Mouse (Mus musculus): Measurements from ENCODE around the gene Naa35.
"Not testable (repeated sequence)": the region's sequence is repeated elsewhere in the genome, so short reads cannot be mapped to it uniquely, and the experiment has no call there.

The Naa35 gene

GRCm38 (mm10) chr13:59584481-59584880 is 578 bp upstream of the Naa35 start:
- peak; percentile 67 for DNase-seq

GRCm38 (mm10) chr13:59585648-59586005 is 568 bp downstream of the Naa35 start:
- peak; percentile 71 for DNase-seq

GRCm38 (mm10) chr13:59587201-59587600 is 2.1 kb downstream of the Naa35 start:
- no peak for DNase-seq

- DNase-seq, result no peak
These were observed 4.6 kb downstream of the Naa35 start for GRCm38 (mm10) chr13:59589672-59590071.

- DNase-seq, result no peak
These were observed 5.6 kb downstream of the Naa35 start for GRCm38 (mm10) chr13:59590691-59591090.

GRCm38 (mm10) chr13:59592058-59592457 is 7.0 kb downstream of the Naa35 start:
- DNase-seq, result not testable (repeated sequence)

- no peak for DNase-seq
These were observed 7.6 kb downstream of the Naa35 start for GRCm38 (mm10) chr13:59592630-59593029.

GRCm38 (mm10) chr13:59603096-59603495 is 18.0 kb downstream of the Naa35 start:
- no peak for DNase-seq

- no peak for DNase-seq
These were observed 19.5 kb downstream of the Naa35 start for GRCm38 (mm10) chr13:59604511-59604910.

GRCm38 (mm10) chr13:59605221-59605922 is 20.3 kb downstream of the Naa35 start:
- no peak for DNase-seq

- no peak for DNase-seq
These were observed 24.8 kb downstream of the Naa35 start for GRCm38 (mm10) chr13:59609885-59610284.

GRCm38 (mm10) chr13:59610437-59610836 is 25.4 kb downstream of the Naa35 start:
- DNase-seq, result no peak

GRCm38 (mm10) chr13:59613868-59614267 is 28.8 kb downstream of the Naa35 start:
- no peak for DNase-seq

- DNase-seq, result no peak
These were observed 30.1 kb downstream of the Naa35 start for GRCm38 (mm10) chr13:59615152-59615551.

- no peak for DNase-seq
These were observed 30.5 kb downstream of the Naa35 start for GRCm38 (mm10) chr13:59615554-59615953.

- no peak for DNase-seq
These were observed 33.4 kb downstream of the Naa35 start for GRCm38 (mm10) chr13:59618463-59618862.

GRCm38 (mm10) chr13:59621643-59622489 is 36.8 kb downstream of the Naa35 start:
- no peak for DNase-seq

GRCm38 (mm10) chr13:59624389-59624788 is 39.3 kb downstream of the Naa35 start:
- no peak for DNase-seq

GRCm38 (mm10) chr13:59624903-59625302 is 39.8 kb downstream of the Naa35 start:
- no peak for DNase-seq

- DNase-seq, result peak; percentile 71
These were observed 41.7 kb downstream of the Naa35 start for GRCm38 (mm10) chr13:59626739-59627138.

GRCm38 (mm10) chr13:59634637-59635036 is 49.6 kb downstream of the Naa35 start:
- no peak for DNase-seq

GRCm38 (mm10) chr13:59637800-59638199 is 52.7 kb downstream of the Naa35 start:
- no peak for DNase-seq

GRCm38 (mm10) chr13:59639368-59640177 is 54.5 kb downstream of the Naa35 start:
- no peak for DNase-seq

GRCm38 (mm10) chr13:59640178-59640440 is 55.0 kb downstream of the Naa35 start:
- peak; percentile 96 for DNase-seq

All from cerebellum, adult 9-11 months (tissue).